Mouse (Mus musculus) layer of hippocampus, postnatal 14 days (tissue): ENCODE results near the gene Il7r. TPM values are rescaled to one million over a fixed set of nuclear protein-coding genes. Genes with fewer than 3 reads are reported as not detected.

Experiments
- DNase-seq, 2 experiments: peaks; one replicate each; pipeline ENCODE4 v3.0.0; 2021 to 2022; ENCODE audit warnings: low spot score in 2 of 2, mixed read lengths in 1 of 2
- total RNA-seq, 2 experiments: library from RNA; stranded (reverse); gene quantifications; 2 replicates each; pipeline ENCODE4 v1.2.3; 2021

Il7r gene
- total RNA-seq, 2 experiments from 2014 or later, result 0.39 to 0.52 TPM

DNA sequence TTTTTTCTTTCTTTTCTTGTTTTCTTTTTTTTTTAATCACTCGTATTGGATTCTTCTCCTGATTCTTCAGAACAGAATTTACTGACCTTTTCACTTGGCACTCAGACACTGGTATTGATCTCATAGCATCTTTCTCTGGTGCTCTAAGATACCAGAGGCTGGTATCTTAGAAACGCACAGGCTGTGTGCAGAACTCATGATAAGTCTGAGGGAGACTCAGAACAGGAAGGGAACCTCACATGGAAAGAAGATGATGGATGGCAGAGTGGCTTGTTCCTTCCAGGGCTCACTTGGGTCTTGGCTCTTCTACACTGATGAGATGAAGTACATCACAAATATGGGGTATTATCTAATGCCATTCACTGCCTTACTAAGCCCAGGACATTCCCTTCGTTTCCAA is 57.4 kb downstream of the Il7r start:
- no peak for DNase-seq

DNA sequence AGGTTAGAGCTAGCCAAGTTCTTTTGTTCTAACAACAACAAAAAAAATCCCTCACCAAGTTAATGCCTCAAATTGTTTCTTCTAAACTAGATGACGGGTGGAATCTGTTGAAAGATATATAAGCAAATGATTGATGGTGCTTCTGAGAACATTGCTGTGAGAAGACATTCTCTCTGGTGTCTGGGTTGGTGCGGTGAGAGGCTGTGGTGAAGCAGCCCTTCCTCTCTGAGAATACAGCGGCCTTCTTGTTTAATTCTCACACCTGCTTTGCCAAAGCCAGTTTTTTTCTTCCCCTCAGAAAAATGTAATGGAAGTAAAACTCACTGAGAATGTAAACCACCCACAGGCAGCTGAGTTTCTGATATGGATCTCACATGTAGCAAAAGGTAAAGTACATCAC is 57.8 kb downstream of the Il7r start:
- DNase-seq, result no peak

DNA sequence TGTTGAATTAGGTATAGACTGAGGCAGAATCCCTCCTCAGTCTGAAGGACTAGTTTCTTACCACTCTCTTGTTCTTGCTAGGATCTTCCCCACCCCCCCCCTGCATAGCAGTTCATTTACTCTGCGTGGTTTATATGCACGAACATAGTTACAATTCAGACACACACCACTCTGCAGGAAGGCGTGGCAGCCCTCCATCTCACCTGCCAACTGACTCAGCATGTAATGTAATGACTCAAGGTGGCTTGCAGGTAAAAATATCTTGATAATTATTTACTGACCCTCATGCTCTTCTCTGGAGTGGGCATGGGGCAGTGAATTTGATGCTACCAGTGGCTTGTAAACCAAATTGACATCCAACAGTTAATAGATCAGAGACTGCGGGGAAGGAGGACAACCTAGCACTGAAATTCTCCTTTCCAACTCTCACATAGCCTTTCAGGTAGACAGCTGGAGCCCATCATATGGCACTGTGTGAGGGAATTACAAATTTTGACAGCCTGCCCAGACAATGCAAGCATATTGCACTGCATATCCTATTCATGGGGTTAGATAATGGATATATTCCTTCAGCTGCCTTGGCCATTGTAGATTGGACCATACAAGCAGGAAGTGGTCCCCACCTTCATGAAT is 58.8 kb downstream of the Il7r start:
- DNase-seq, result no peak

DNA sequence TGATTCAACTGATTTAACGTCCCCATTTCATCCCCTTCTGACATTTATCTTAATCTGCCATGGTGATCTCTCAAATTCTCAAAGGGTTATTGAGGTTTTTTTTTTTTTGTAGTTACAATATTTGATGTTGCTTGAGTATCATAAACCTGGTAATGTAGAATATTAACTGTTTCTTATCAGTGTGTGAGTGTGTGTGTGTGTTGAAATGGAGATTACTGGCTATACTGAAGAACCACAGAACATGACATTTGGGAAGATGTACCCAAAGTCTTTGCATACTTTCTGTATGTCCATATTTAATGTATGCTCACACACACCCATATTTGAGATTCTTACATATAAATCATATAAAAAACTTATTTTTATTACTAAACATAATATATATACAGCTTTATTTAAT is 65.9 kb downstream of the Il7r start:
- no peak for DNase-seq

DNA sequence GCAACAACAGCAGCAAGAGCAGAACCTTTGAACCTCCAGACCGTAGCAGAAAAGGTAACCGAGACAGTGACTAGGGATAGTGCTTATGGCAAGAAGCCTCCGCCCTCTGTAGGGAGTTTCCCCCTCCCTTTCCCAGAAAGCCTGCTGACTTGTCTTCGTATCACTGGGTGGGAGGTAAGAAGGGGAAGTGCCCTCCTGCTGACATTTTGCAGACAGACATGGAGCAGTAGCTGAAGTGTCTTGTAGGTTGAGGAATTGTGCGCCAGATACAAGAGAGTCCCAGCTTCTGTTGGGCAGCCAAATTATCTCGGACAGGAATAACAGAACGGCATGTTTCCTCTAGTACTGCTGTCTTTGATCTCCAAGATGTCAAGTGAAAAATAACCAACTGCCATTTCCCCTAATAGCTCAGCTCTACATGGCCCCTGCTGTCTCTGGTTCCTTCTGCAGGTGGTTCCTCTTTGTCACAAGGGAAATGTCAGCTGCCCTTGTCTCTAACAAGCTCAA is 66.4 kb downstream of the Il7r start:
- DNase-seq, result peak in 1 of 2 experiments; percentile 6

Other genes starting within 250 kb of the Il7r start
- gene Ugt3a2, start 194.6 kb downstream of the Il7r start, total RNA-seq, result not detected
- 1 to 10 TPM; 5.3 to 6.5 TPM for gene Capsl, start 94.1 kb downstream of the Il7r start, total RNA-seq
- gene Spef2, start 218.7 kb upstream of the Il7r start, total RNA-seq, result 1 to 10 TPM; 1.6 to 2.7 TPM